Mouse (Mus musculus): Measurements from ENCODE around the gene Rnaseh1.

DNA sequence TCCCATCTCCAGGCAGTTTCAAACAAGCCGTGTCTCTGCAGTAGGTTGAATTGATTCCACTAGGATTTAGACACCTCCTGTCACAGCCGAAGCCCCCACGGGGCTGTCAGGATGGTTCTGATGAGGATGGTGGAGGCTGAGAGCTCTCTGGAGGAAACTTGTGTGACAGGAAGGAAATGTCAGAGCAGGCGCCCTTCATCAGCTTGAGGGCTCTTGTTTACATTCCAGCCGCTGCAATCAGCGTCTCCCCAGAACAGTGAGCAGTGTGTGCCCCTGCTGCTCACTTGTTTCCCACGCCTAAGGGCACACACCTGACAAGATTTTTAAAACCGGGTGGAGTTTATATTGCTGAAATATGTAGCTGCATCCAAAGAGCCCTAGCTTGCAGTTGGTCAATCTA lies 17.9 kb downstream of the Rnaseh1 start:
- TF ChIP-seq CTCF (IDR thresholded peaks at IDR 0.05; ENCODE audit: extremely low read depth, insufficient read depth, low read length) (no peak), POLR2A (IDR thresholded peaks at IDR 0.05; ENCODE audit: extremely low read depth, insufficient read depth, low read length) (no peak)

Measured in cortical plate, adult 2 months (tissue).